Mouse (Mus musculus): ENCODE results near the gene Actn4.
"Not testable (repeated sequence)": the region's sequence is repeated elsewhere in the genome, so short reads cannot be mapped to it uniquely, and the experiment has no call there.

The Actn4 gene

DNA sequence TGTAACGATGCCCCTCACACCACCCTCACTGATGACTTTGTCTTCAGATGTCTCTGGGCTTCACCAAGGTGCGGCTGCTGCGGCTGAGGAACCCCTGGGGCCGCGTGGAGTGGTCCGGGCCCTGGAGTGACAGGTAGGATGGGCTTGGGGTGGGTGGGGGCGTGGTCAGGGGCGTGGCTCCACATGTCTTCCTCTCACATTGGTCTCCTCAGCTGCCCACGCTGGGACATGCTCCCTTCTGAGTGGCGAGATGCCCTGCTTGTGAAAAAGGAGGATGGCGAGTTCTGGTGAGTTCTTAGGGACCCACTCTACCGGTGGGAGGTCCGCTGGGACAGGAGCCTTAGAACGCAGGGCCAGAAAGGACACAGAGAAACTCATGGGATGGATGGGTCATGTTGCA, 75.7 kb downstream of the Actn4 start:
- no peak for DNase-seq (ENCODE audit: low spot score in 2 of 2)

GRCm38 (mm10) chr7:28883704-28884103, 78.4 kb downstream of the Actn4 start:
- DNase-seq (ENCODE audit: low spot score in 2 of 2), result not testable (repeated sequence)

DNA sequence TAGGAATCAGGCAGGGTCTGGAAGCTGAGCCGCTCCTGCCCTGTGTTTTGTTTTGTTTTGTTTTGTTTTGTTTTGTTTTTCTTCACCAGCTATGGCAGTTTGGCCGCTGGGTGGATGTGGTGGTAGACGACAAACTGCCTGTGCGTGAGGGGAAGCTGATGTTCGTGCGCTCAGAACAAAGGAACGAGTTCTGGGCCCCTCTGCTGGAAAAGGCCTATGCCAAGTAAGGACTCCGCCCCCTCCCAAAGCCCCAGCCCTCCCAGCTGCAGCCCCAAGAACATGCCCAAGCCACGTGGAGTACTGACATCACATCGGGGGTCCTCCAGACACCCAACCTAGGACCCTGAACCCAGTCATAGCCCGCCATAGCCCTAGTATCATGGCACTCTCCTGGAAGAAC, 79.1 kb downstream of the Actn4 start:
- DNase-seq (ENCODE audit: low spot score in 2 of 2), result no peak

DNA sequence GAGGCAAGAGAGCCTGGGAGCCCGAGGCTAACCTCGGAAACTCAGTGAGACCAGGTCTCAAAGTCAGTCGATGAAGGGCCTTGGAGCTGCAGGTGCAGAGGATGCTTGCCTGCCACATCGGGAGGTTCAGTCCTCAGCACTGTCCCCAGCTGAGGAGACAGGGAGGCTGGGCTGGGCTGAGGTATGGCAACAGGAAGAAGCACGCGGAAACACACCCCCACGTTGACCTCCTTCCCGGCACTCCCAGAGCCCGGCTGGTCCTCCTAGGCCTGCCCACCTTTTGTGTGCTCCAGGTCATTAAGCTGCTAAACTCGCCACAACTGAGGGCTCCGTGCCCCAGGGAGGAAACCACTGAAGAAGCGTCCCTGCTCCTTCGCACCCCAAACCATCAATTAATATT, 80.9 kb downstream of the Actn4 start, which contains the start of gene Capn12:
Gene Capn12 (plus strand): TSS at position 224 of the 400 bp plus-strand sequence.
- DNase-seq (ENCODE audit: low spot score in 2 of 2), result no peak

- DNase-seq (ENCODE audit: low spot score in 2 of 2), result no peak
These were observed 81.6 kb downstream of the Actn4 start for GRCm38 (mm10) chr7:28880554-28880953.

DNA sequence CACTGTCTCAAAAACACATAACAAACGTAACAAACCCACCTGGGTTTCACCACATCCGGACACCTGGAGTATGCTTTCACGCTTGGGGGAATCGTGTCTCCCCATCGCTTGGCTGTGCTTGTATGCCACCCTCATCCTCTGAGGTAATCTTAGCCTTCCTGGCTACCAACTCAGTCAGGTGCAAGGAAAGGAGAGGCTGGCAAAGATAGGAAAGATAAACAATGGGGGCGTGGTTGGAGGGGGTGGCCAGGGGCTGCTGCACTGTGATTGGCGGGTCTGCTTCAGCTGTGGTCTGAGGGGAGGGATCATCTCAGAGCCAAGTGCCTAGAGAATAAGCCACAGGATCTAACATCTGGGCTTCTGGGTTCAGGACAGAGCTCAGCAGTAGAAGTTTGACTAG, 82.5 kb downstream of the Actn4 start:
- no peak for DNase-seq (ENCODE audit: low spot score in 2 of 2)

- DNase-seq (ENCODE audit: low spot score in 2 of 2), result no peak
These were observed 84.3 kb downstream of the Actn4 start for GRCm38 (mm10) chr7:28877856-28878255.

GRCm38 (mm10) chr7:28877155-28877554, 85.0 kb downstream of the Actn4 start:
- DNase-seq (ENCODE audit: low spot score in 2 of 2), result no peak

DNA sequence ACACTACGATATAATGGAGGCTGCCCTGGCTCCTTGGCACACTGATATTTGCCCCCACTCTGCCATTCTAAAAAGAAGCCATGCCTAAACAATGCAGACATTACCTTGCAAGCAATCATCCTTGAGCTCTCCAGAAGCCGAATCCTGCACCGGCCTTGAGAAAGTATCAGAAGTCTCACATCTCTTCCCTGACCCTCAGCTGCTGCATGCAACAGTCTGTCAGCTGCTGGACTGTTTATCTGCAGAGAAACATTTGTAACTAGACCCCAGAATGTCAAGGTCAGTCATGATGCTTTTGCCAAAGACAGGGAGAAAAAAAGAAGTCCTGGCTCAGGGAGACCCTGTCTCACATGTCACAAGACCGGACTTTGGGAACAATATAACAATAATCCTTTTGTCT, 86.0 kb downstream of the Actn4 start:
- no peak for DNase-seq (ENCODE audit: low spot score in 2 of 2)

DNA sequence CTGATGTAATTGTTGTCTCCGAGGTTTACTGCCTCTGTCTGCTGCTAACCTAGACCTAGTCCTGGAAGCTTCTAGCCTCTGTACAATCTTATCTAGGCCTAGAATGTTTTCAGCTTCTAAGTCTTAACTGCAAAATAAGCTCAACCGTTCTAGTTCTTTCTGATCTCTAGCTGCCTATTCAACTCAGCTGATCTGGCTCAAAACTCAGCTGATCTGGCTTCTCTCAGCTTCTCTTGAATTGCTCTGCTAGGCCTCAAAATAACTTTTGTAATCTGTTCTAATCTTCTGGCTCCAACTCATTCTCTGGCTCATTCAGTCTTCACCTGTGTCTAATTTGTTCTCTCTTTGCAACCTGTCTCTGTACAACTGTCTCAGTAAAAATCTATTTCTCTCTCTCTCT, 87.6 kb downstream of the Actn4 start:
- DNase-seq (ENCODE audit: low spot score in 2 of 2), result no peak

- no peak for DNase-seq (ENCODE audit: low spot score in 2 of 2)
These were observed 91.1 kb downstream of the Actn4 start for GRCm38 (mm10) chr7:28870901-28871664.

GRCm38 (mm10) chr7:28867508-28868340, 94.4 kb downstream of the Actn4 start:
- peak in 1 of 2 experiments; percentile 67 for DNase-seq (ENCODE audit: low spot score in 2 of 2)

GRCm38 (mm10) chr7:28866769-28867507, 95.2 kb downstream of the Actn4 start:
- DNase-seq (ENCODE audit: low spot score in 2 of 2), result no peak

GRCm38 (mm10) chr7:28865481-28866300, 96.4 kb downstream of the Actn4 start:
- peak in 1 of 2 experiments; percentile 45 for DNase-seq (ENCODE audit: low spot score in 2 of 2)

DNA sequence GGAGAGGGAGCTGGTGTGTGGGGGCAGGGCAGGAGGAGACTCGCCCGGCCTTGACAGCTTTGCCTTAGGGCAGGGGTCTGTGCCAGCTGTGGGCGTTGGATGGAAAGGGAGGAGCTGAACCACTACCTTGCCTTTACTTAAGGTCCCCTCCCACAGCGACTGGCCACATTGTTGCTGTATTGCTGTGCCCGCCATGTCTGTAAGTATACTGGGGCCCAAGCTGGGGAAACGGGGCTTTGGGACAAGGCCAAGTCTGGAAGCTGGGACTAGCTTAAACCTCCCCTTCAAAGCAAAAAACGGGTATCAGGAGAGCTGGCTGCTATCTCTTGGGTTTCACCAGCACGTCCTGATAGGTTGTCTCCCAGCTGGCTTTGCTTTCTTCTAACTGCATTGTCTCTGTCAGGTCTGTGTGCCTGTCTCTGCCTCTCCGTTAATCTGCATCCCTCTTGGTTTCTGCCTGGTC, 97.8 kb downstream of the Actn4 start:
- DNase-seq (ENCODE audit: low spot score in 2 of 2), result no peak

DNA sequence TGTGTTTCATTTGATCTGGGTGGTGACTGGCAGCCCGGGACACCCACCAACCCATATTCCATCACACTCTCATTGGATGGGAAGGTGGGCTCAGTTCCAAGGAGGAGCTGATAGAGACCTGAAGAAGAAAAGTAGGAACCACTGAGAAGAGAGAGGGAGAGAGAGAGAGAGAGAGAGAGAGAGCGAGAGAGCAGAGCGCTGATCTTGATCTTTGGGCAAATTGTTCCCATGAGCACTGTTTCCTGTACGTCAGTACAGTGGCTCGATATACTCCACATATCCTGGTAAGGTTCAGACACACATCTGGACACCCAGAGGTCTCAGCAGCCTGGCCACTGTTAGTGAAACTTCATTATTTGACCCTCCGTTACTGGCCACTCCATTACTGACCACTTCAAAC, 98.6 kb downstream of the Actn4 start, which contains the start of gene Lgals7:
Gene Lgals7 (plus strand): TSS at position 314 of the 400 bp plus-strand sequence.
- DNase-seq (ENCODE audit: low spot score in 2 of 2), result no peak

DNA sequence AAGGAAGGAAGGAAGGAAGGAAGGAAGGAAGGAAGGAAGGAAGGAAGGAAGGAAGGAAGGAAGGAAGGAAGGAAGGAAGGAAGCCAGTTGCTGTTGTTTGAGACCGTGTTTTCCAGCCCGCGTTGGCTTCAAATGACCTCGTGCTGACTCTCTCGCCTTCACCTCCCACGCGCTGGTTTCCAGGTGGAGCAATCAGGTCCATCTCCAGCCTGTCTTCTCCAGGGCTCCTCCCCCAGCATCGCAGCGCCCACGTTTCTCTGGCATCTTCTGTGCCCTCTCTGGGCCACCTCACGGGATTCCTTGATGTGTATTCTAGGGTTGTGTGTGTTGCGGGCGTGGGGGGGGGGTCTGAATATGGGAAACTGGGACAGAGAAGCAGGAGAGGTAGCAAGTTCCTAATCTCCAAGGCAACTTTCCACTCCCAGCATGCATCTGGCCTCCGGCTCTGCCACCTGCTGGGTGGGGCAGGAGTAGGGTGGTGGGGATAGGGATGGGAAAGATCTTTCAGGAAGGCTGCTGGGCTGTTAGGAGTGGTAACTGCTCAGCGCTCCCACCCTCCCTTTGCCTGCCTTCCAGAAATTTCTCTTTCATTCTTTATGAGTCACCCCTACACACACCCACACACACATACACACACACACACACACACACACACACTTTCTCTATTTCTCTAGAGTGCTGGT, 99.2 kb downstream of the Actn4 start:
- DNase-seq (ENCODE audit: low spot score in 2 of 2), result no peak

- no peak for DNase-seq (ENCODE audit: low spot score in 2 of 2)
These were observed 101.2 kb downstream of the Actn4 start for GRCm38 (mm10) chr7:28860898-28861297.

- DNase-seq (ENCODE audit: low spot score in 2 of 2), result no peak
These were observed 102.2 kb downstream of the Actn4 start for GRCm38 (mm10) chr7:28859953-28860352.

DNA sequence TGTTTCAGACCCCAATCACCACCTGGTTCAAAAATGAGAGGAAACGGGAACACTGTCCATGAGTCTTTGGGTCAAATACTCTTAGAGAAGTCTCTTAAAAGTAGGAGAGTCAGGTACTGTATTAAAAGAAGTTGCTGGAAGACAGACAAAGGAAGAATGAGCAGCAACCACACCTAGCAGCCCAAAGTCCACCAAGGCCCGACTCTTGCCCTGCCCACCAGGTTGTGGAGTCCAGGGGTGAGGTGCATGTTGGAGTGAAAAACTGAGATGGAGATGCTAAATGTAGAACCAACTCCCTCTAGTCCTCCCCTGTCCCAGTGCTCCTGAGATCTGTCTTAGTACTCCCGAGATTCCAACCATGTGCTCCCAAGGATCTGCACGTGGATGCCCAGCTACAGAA, 111.5 kb downstream of the Actn4 start:
- no peak for DNase-seq (ENCODE audit: low spot score in 2 of 2)
